Mouse (Mus musculus) midbrain, embryonic 10.5 days (tissue): ENCODE results near the gene Nupr1l. TPM values are rescaled to one million over a fixed set of nuclear protein-coding genes. Genes with fewer than 3 reads are reported as not detected.
"Not testable (repeated sequence)": the region's sequence is repeated elsewhere in the genome, so short reads cannot be mapped to it uniquely, and the experiment has no call there.

Experiments
- DNase-seq: peaks from one replicate; pipeline ENCODE4 v3.0.0-alpha.2; 2017; ENCODE audit warnings: low spot score
- H3K27ac ChIP-seq: fragments of 300-500 bp; sonication (generic); replicated peaks from 2 replicates; pipeline ENCODE4 v1.5.1; 2016; ENCODE audit warnings: mild to moderate bottlenecking
- H3K27me3 ChIP-seq: fragments of 300-500 bp; sonication (generic); 2 replicates; pipeline ENCODE4 v1.6.1; 2016; ENCODE audit warnings: low read depth, mild to moderate bottlenecking; ENCODE audit not compliant: poor library complexity, severe bottlenecking
- H3K36me3 ChIP-seq: fragments of 300-500 bp; sonication (generic); 2 replicates; pipeline ENCODE4 v1.6.1; 2016; ENCODE audit warnings: mild to moderate bottlenecking, moderate library complexity
- H3K4me1 ChIP-seq: fragments of 300-500 bp; sonication (generic); 2 replicates; pipeline ENCODE4 v1.6.1; 2016
- H3K4me3 ChIP-seq: fragments of 300-500 bp; sonication (generic); 2 replicates; pipeline ENCODE4 v1.5.1; 2016; ENCODE audit warnings: mild to moderate bottlenecking, moderate library complexity
- H3K9me3 ChIP-seq: fragments of 300-500 bp; sonication (generic); replicated peaks from 2 replicates; pipeline ENCODE4 v1.6.1; 2016; ENCODE audit warnings: mild to moderate bottlenecking
- WGBS: fragments of 180-500 bp; shearing (Covaris S2); methylation state at CpG from one replicate; pipeline ENCODE4 v1.1.7; 2016; 5-methylcytosine and 5-hydroxymethylcytosine counted together
- polyA plus RNA-seq: library from polyadenylated mRNA; unstranded; fragments of >200 nt; fragmentation: Nextera tagmentation; extraction: Ambion mirVana; gene quantifications from 2 replicates; pipeline ENCODE4 v1.2.1, GENCODE M21; 2016

The Nupr1l gene
- polyA plus RNA-seq, 1 experiment from 2014 or later: 4.2 TPM

DNA sequence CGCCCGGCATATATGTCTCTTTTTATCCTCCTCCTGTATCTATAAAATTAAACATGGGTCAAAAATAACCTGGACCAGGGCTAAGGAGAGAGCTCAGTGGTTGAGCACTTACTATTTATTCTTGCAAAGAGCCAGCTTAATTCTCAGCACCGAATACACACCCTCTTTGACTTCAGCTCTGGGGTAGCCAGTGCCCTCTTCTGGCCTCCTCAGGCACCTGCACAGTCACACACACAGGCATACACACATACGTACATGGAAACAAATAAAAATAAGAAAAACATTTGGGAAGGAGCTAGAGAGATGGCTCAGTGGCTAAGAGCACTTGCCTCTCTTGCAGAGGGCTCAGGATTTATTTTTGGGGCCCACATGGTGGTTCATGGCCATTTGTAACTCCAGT, 13.6 kb downstream of the Nupr1l start:
- H3K9me3 ChIP-seq: no peaks in the 10 kb centered on the region
- 91% methylated on average over 4 of the region's 4 CpGs for WGBS
- H3K27me3 ChIP-seq: no peaks in the 10 kb centered on the region
- no peak overlapping the region for H3K4me3 ChIP-seq
- no peaks in the 10 kb centered on the region for H3K4me1 ChIP-seq
- no peak overlapping the region for H3K27ac ChIP-seq
- H3K36me3 ChIP-seq: no peaks in the 10 kb centered on the region
- DNase-seq: no peak

- Histone ChIP-seq H3K9me3 (no peaks in the 10 kb centered on the region), H3K4me3 (no peak overlapping the region), H3K27ac (no peak overlapping the region), H3K4me1 (no peaks in the 10 kb centered on the region), H3K36me3 (no peaks in the 10 kb centered on the region), H3K27me3 (no peaks in the 10 kb centered on the region)
- whole genome bisulfite sequencing: 91% methylated on average over 8 of the region's 8 CpGs
- DNase-seq: no peak
Observed at GRCm38 (mm10) chr5:129924820-129925452, 16.6 kb downstream of the Nupr1l start.

DNA sequence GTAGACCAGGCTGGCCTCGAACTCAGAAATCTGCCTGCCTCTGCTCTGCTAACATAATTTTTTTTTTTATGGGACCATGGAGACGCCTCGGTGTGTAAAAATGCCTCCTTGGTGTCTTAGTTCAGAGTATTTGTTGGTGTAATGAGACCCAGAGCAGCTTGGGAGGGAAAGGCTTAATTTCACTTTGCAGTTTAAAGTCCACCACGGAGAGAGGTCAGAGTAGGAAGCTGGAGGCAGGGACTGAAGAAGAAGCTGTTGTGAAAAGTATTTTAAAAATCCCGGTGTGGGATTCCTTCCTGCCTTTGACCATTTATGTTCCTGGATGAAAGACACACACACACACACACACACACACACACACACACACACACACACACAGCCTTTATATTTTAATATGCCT, 17.6 kb downstream of the Nupr1l start:
- H3K4me1 ChIP-seq: no peaks in the 10 kb centered on the region
- no peak for DNase-seq
- no peaks in the 10 kb centered on the region for H3K9me3 ChIP-seq
- no peak overlapping the region for H3K4me3 ChIP-seq
- no peaks in the 10 kb centered on the region for H3K27me3 ChIP-seq
- H3K27ac ChIP-seq: no peak overlapping the region
- 84% methylated on average over 5 of the region's 5 CpGs for WGBS
- H3K36me3 ChIP-seq: no peaks in the 10 kb centered on the region

GRCm38 (mm10) chr5:129929924-129930855, 21.9 kb downstream of the Nupr1l start:
- WGBS: 65% methylated on average over 9 of the region's 9 CpGs
- Histone ChIP-seq H3K9me3 (no peaks in the 10 kb centered on the region), H3K27ac (no peak overlapping the region)

GRCm38 (mm10) chr5:129936941-129937340, 28.6 kb downstream of the Nupr1l start:
- no peak for DNase-seq
- Histone ChIP-seq H3K9me3 (no peaks in the 10 kb centered on the region), H3K27me3 (peaks cover 33% of the 10 kb centered on the region), H3K36me3 (no peaks in the 10 kb centered on the region), H3K4me3 (no peak overlapping the region), H3K4me1 (peaks cover 13% of the 10 kb centered on the region), H3K27ac (no peak overlapping the region)
- 19% methylated on average over 4 of the region's 4 CpGs for WGBS

More at GRCm38 (mm10) chr5:129929924-129930855, 21.9 kb downstream of the Nupr1l start:
- Histone ChIP-seq H3K36me3 (no peaks in the 10 kb centered on the region), H3K4me1 (no peaks in the 10 kb centered on the region), H3K4me3 (no peak overlapping the region), H3K27me3 (peaks cover 13% of the 10 kb centered on the region; the same call in 1 of the 2 replicates)
- DNase-seq: no peak

DNA sequence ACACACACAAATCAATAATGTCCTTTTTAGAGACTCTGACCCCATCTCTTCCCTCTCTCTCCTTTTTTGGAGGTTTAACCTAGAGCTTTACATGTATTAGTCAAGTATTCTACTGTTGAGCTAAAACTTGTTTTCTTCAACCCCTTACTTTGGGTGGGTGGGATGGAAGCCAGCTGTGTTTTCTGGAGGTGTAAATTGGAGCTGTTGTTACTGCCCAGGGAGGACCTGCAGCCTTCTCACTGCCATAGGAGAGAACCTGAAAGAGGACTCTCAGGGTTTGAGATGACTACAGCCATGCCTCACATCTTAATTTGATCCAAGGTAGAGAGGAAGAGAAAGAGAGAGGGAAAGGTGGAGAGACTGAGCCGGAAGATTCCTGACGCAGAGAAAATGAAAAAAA, 31.9 kb downstream of the Nupr1l start:
- Histone ChIP-seq H3K27ac (no peak overlapping the region), H3K4me3 (no peak overlapping the region), H3K27me3 (peaks cover 20% of the 10 kb centered on the region), H3K4me1 (peaks cover 22% of the 10 kb centered on the region), H3K9me3 (no peaks in the 10 kb centered on the region), H3K36me3 (peaks cover 7% of the 10 kb centered on the region)
- DNase-seq: no peak
- 63% methylated on average over 2 of the region's 2 CpGs for WGBS

- WGBS: 14% methylated on average over 9 of the region's 9 CpGs
- H3K27ac ChIP-seq: peak overlapping the region; percentile 92
Observed at GRCm38 (mm10) chr5:129940736-129941494, 32.6 kb downstream of the Nupr1l start.

GRCm38 (mm10) chr5:129941495-129942045, 33.2 kb downstream of the Nupr1l start, which contains the start of gene Vkorc1l1:
Gene Vkorc1l1, plus strand, starts transcription at chr5:129941970.
- WGBS: 2% methylated on average over 59 of the region's 59 CpGs
- DNase-seq: peak; percentile 99

More at GRCm38 (mm10) chr5:129940736-129941494, 32.6 kb downstream of the Nupr1l start:
- H3K4me1 ChIP-seq: peaks cover 22% of the 10 kb centered on the region
- H3K9me3 ChIP-seq: no peaks in the 10 kb centered on the region
- DNase-seq: no peak
- peaks cover 20% of the 10 kb centered on the region for H3K27me3 ChIP-seq
- H3K4me3 ChIP-seq: peak overlapping the region; percentile 94
- peaks cover 12% of the 10 kb centered on the region for H3K36me3 ChIP-seq

GRCm38 (mm10) chr5:129942073-129942939, 34.0 kb downstream of the Nupr1l start:
- H3K4me3 ChIP-seq: peak overlapping the region; percentile 94
- peaks cover 19% of the 10 kb centered on the region for H3K36me3 ChIP-seq
- H3K9me3 ChIP-seq: not testable (repeated sequence)
- H3K27me3 ChIP-seq: peaks cover 20% of the 10 kb centered on the region
- under 1% methylated on average over 46 of the region's 82 CpGs for WGBS
- peak overlapping the region; percentile 92 for H3K27ac ChIP-seq
- H3K4me1 ChIP-seq: peaks cover 15% of the 10 kb centered on the region
- peak; percentile 61 for DNase-seq

More at GRCm38 (mm10) chr5:129941495-129942045, 33.2 kb downstream of the Nupr1l start, which contains the start of gene Vkorc1l1:
- H3K4me3 ChIP-seq: peak within 1 kb of the TSS; percentile 94
- peaks cover 22% of the 10 kb centered on the region for H3K4me1 ChIP-seq
- peaks cover 12% of the 10 kb centered on the region for H3K36me3 ChIP-seq
- H3K27me3 ChIP-seq: peaks cover 20% of the 10 kb centered on the region
- H3K27ac ChIP-seq: peak within 1 kb of the TSS; percentile 92
- no peaks in the 10 kb centered on the region for H3K9me3 ChIP-seq

GRCm38 (mm10) chr5:129943402-129943801, 35.1 kb downstream of the Nupr1l start:
- DNase-seq: no peak
- H3K4me3 ChIP-seq: peak overlapping the region; percentile 94

DNA sequence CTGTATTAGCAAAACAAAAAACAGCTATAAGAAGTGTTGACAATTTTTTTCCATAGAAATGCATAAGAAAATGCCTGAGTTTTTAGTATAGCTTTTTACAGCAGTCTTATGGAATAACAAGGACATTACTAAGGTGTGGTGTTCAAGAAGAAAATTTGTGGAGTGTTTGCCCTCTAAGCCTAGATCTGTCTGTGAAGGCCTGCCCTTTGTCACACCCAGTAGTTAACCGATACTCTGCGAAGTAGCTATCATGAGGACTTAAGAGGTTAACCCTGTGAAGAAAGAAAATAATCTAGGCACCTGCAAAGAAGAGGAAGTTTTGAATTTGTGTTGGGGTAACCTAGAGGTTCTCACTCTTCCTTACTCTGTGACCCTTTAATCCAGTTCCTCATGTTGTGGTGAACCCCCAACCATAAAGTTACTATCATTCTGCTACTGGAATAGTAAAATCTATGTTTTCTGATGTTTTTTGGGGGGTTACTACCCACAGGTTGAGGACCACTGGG, 39.2 kb downstream of the Nupr1l start:
- no peak for DNase-seq
- 94% methylated on average over 2 of the region's 2 CpGs for WGBS
- H3K4me3 ChIP-seq: no peak overlapping the region
- H3K9me3 ChIP-seq: no peaks in the 10 kb centered on the region
- H3K36me3 ChIP-seq: peaks cover 36% of the 10 kb centered on the region
- no peak overlapping the region for H3K27ac ChIP-seq
- no peaks in the 10 kb centered on the region for H3K27me3 ChIP-seq
- H3K4me1 ChIP-seq: peaks cover 9% of the 10 kb centered on the region

More at GRCm38 (mm10) chr5:129943402-129943801, 35.1 kb downstream of the Nupr1l start:
- 86% methylated on average over 1 of the region's 1 CpGs for WGBS
- peaks cover 16% of the 10 kb centered on the region; the same call in 1 of the 2 replicates for H3K27me3 ChIP-seq
- H3K4me1 ChIP-seq: peaks cover 13% of the 10 kb centered on the region
- H3K9me3 ChIP-seq: no peaks in the 10 kb centered on the region
- no peak overlapping the region for H3K27ac ChIP-seq
- peaks cover 29% of the 10 kb centered on the region for H3K36me3 ChIP-seq
